Mouse (Mus musculus) G1E-ER4 (cell line): ENCODE measurements around the gene Sec61a1. TPM values are rescaled to one million over a fixed set of nuclear protein-coding genes. Genes with fewer than 3 reads are reported as not detected.

Experiments
- GATA1 ChIP-seq: IDR thresholded peaks from one replicate; pipeline ENCODE4 v1.8.0; 2012; ENCODE audit warnings: low read length, inconsistent platforms
- polyA plus RNA-seq: library from polyadenylated mRNA; stranded (reverse); fragments of >175 nt; gene quantifications from 2 replicates; pipeline ENCODE4 v1.2.3, GENCODE M21; 2012

Gene Sec61a1
- 61.1 and 72.4 TPM in 2 replicates for polyA plus RNA-seq

- TF ChIP-seq GATA1: no peak
Observed at GRCm38 (mm10) chr6:88518404-88519263, at the start of gene Sec61a1. Sec61a1 (minus strand) TSS chr6:88518905.

- TF ChIP-seq GATA1: no peak
Observed at GRCm38 (mm10) chr6:88566676-88567075, 48.0 kb upstream of the Sec61a1 start.

- TF ChIP-seq GATA1: no peak
Observed at GRCm38 (mm10) chr6:88565033-88565432, 46.3 kb upstream of the Sec61a1 start.

- no peak for TF ChIP-seq GATA1
Observed at GRCm38 (mm10) chr6:88560156-88560555, 41.5 kb upstream of the Sec61a1 start.

- TF ChIP-seq GATA1: no peak
Observed at GRCm38 (mm10) chr6:88559688-88560087, 41.0 kb upstream of the Sec61a1 start.

- no peak for TF ChIP-seq GATA1
Observed at GRCm38 (mm10) chr6:88558076-88558475, 39.4 kb upstream of the Sec61a1 start.

- TF ChIP-seq GATA1: no peak
Observed at GRCm38 (mm10) chr6:88557548-88557947, 38.8 kb upstream of the Sec61a1 start.

GRCm38 (mm10) chr6:88549916-88550315, 31.2 kb upstream of the Sec61a1 start:
- TF ChIP-seq GATA1: no peak

- TF ChIP-seq GATA1: no peak
Observed at GRCm38 (mm10) chr6:88549137-88549814, 30.6 kb upstream of the Sec61a1 start.

GRCm38 (mm10) chr6:88548405-88549049, 29.8 kb upstream of the Sec61a1 start:
- TF ChIP-seq GATA1: no peak

- no peak for TF ChIP-seq GATA1
Observed at GRCm38 (mm10) chr6:88545397-88545790, 26.7 kb upstream of the Sec61a1 start.

GRCm38 (mm10) chr6:88544644-88545396, 26.1 kb upstream of the Sec61a1 start:
- TF ChIP-seq GATA1: no peak

GRCm38 (mm10) chr6:88544241-88544640, 25.5 kb upstream of the Sec61a1 start:
- TF ChIP-seq GATA1: no peak

- TF ChIP-seq GATA1: no peak
Observed at GRCm38 (mm10) chr6:88540093-88540755, 21.5 kb upstream of the Sec61a1 start.

- TF ChIP-seq GATA1: no peak
Observed at GRCm38 (mm10) chr6:88530306-88530705, 11.6 kb upstream of the Sec61a1 start.
